Mouse (Mus musculus): ENCODE data around the gene Cuta.

DNA sequence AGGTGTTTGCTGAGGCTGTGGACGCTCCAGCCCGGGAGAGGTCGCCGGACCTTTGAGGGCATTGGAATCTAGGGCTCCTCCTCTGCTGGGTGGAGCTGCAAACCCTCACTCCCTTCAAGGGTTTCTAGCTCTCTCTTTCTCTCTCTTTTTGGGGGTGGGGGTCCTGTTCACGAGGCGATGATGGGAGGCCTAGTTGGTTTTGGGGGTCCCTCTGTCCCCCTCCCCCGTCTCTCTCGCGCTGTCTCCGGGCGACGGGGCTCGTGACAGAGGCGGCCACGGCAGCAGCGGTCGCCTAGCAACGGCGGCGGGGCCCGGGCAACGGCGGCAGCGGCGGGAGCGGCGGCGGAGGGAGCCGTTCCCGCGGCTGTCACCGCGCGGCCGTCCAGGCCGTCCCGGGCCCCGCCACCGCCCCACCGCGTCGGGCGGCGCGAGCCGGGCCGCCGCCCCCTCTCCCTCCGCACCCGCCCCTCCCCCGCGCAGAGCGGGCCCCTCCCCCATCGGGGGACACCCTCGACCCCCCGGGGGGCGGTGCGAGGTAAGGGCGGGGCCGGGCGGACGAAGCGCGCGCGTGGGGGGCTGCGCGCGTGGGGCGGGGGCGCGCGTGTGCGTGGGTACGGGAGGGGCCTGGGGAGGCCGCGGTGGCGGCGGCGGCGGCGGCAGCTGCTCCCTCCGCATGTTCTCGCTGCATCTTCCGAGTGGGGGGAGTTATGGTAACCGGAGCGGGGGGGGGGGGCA is 9.1 kb upstream of the Cuta start:
- TF ChIP-seq CTCF (conservative IDR thresholded peaks at IDR 0.05; ENCODE audit: insufficient read depth, insufficient read length, low read depth, low read length): no peak
- no peak for TF ChIP-seq POLR2A (IDR thresholded peaks at IDR 0.05; ENCODE audit: low read depth, low read length)
